Mouse (Mus musculus) T-helper 1 cell (primary cell): Measurements from ENCODE around the gene Pskh1.

ENCODE experiments used
- in situ Hi-C: fragments of 300-600 bp; cut with MboI, MseI; formaldehyde crosslinking; loops from one replicate; pipeline ENCODE4 v1.15.1; 2025; ENCODE audit warnings: high pct_unique_total_duplicates

Gene Pskh1

GRCm38 (mm10) chr8:105956556-105956955 lies 56.3 kb downstream of the Pskh1 start:
- in situ Hi-C loops, result no loop called here

GRCm38 (mm10) chr8:105957813-105958212 lies 57.6 kb downstream of the Pskh1 start:
- in situ Hi-C loops, result no loop called here

GRCm38 (mm10) chr8:105959350-105959749 lies 59.1 kb downstream of the Pskh1 start:
- in situ Hi-C loops, result no loop called here

- in situ Hi-C loops, result no loop called here
These were observed 60.9 kb downstream of the Pskh1 start for GRCm38 (mm10) chr8:105961101-105961500.

GRCm38 (mm10) chr8:105961536-105961935 lies 61.3 kb downstream of the Pskh1 start:
- in situ Hi-C loops, result no loop called here

GRCm38 (mm10) chr8:105964506-105965265 lies 64.4 kb downstream of the Pskh1 start:
- in situ Hi-C loops, result no loop called here

GRCm38 (mm10) chr8:105965266-105965904 lies 65.1 kb downstream of the Pskh1 start:
- in situ Hi-C loops, result no loop called here

- in situ Hi-C loops, result no loop called here
These were observed 65.7 kb downstream of the Pskh1 start, which contains the start of gene Slc12a4 for GRCm38 (mm10) chr8:105965905-105966341. Gene Slc12a4 (minus strand): TSS chr8:105966097.

GRCm38 (mm10) chr8:105966692-105967311 lies 66.6 kb downstream of the Pskh1 start:
- in situ Hi-C loops, result no loop called here

- in situ Hi-C loops, result no loop called here
These were observed 69.1 kb downstream of the Pskh1 start for GRCm38 (mm10) chr8:105969367-105969766.

GRCm38 (mm10) chr8:105971019-105971720 lies 70.9 kb downstream of the Pskh1 start:
- in situ Hi-C loops, result no loop called here

- in situ Hi-C loops, result no loop called here
These were observed 75.1 kb downstream of the Pskh1 start for GRCm38 (mm10) chr8:105975363-105975762.

GRCm38 (mm10) chr8:105979325-105979724 lies 79.1 kb downstream of the Pskh1 start, which contains the start of gene Dpep3:
Gene Dpep3 (minus strand): TSS chr8:105979429.
- in situ Hi-C loops, result no loop called here

- in situ Hi-C loops, result no loop called here
These were observed 80.9 kb downstream of the Pskh1 start for GRCm38 (mm10) chr8:105981146-105981545.
